In genomic region chrX:56697199-56697780, GRCm38 (mm10) we compare ENCODE assay signal across 18 mouse cellular contexts. TPM values are rescaled to one million over a fixed set of nuclear protein-coding genes. Genes with fewer than 3 reads are reported as not detected.
A peak's percentile ranks its signal among the peaks of the same experiment; 100 is the strongest.
DNase-seq lines count a peak whose midpoint lies in the region; ATAC-seq and TF ChIP-seq lines count a peak whose summit lies in the region.
"Had no signal": no experiment of that assay in that cellular context is flagged by ENCODE, and none has a peak within 500 bp of the region (broad histone marks: within the 10 kb centered on the region; RNA-seq: fewer than 3 reads in every experiment).

No protein-coding gene starts in this region.

- no peak overlapping the region for H3K9ac ChIP-seq in kidney, postnatal 0 days (ENCODE audit: low read depth, low read length)
- no peak overlapping the region for H3K9ac ChIP-seq in lung, embryonic 16.5 days (ENCODE audit: low read length)
- H3K9ac ChIP-seq: heart, embryonic 12.5 days had no signal

- no peak overlapping the region for H3ac ChIP-seq in myocyte (ENCODE audit: control insufficient read depth, insufficient read length)

- TF ChIP-seq CTCF in kidney, postnatal 0 days (IDR thresholded peaks at IDR 0.05; ENCODE audit: low read depth): no peak

- no peak for ATAC-seq in kidney, postnatal 0 days (replicated peaks; ENCODE audit: low FRiP score, low read depth)
- peak; percentile 89 for ATAC-seq in lung, embryonic 16.5 days (ENCODE audit: low read depth)
- ATAC-seq: forebrain, embryonic 14.5 days had no signal

- no peaks in the 10 kb centered on the region for H3K79me2 ChIP-seq in myocyte (ENCODE audit: control insufficient read depth, insufficient read depth)

- H3K27me3 ChIP-seq in kidney, postnatal 0 days (ENCODE audit: insufficient read depth, low read length): no peaks in the 10 kb centered on the region
- no peaks in the 10 kb centered on the region for H3K27me3 ChIP-seq in lung, embryonic 16.5 days (ENCODE audit: control insufficient read depth, insufficient read depth, low read depth, low read length)
- H3K27me3 ChIP-seq in myocyte (ENCODE audit: control insufficient read depth, insufficient read depth, insufficient read length): no peaks in the 10 kb centered on the region
- H3K27me3 ChIP-seq: heart, embryonic 12.5 days had no signal

- H3K4me3 ChIP-seq in kidney, postnatal 0 days (replicated peaks; ENCODE audit: low read depth, low read length): no peak overlapping the region
- H3K4me3 ChIP-seq in lung, embryonic 16.5 days (ENCODE audit: low read length): no peak overlapping the region
- no peak overlapping the region for H3K4me3 ChIP-seq in myocyte
- H3K4me3 ChIP-seq: embryonic facial prominence, embryonic 10.5 days; erythroblast, embryonic 14.5 days; forebrain, embryonic 10.5 days; gastrocnemius, adult 2 months; heart, embryonic 12.5 days; hindbrain, embryonic 10.5 days had no signal

- H3K36me3 ChIP-seq in kidney, postnatal 0 days (ENCODE audit: insufficient read depth, low read length): no peaks in the 10 kb centered on the region
- H3K36me3 ChIP-seq in lung, embryonic 16.5 days (ENCODE audit: control insufficient read depth, insufficient read depth, low read length): no peaks in the 10 kb centered on the region
- no peaks in the 10 kb centered on the region for H3K36me3 ChIP-seq in myocyte (ENCODE audit: control insufficient read depth, insufficient read depth)
- H3K36me3 ChIP-seq: embryonic facial prominence, embryonic 10.5 days; forebrain, embryonic 10.5 days; heart, embryonic 12.5 days; hindbrain, embryonic 10.5 days had no signal

- no peak for TF ChIP-seq POLR2A in myocyte (IDR thresholded peaks at IDR 0.05; ENCODE audit: insufficient read length, low read depth)

- H3K4me2 ChIP-seq in kidney, postnatal 0 days (ENCODE audit: low read length): no peak overlapping the region
- H3K4me2 ChIP-seq in lung, embryonic 16.5 days (ENCODE audit: low read depth, low read length): no peak overlapping the region
- H3K4me2 ChIP-seq in myocyte (ENCODE audit: low read depth): peak overlapping the region; percentile 37
- H3K4me2 ChIP-seq: heart, embryonic 12.5 days had no signal

- H3K4me1 ChIP-seq in kidney, postnatal 0 days (replicated peaks; ENCODE audit: insufficient read depth, low read length): no peaks in the 10 kb centered on the region
- no peaks in the 10 kb centered on the region for H3K4me1 ChIP-seq in lung, embryonic 16.5 days (replicated peaks; ENCODE audit: control insufficient read depth, insufficient read depth, low read length)
- H3K4me1 ChIP-seq: embryonic facial prominence, embryonic 10.5 days; forebrain, embryonic 10.5 days; heart, embryonic 12.5 days; hindbrain, embryonic 10.5 days had no signal

- peak; percentile 64 for DNase-seq in kidney, postnatal 0 days (ENCODE audit: low spot score)
- DNase-seq in kidney, adult 18-20 months: no peak
- DNase-seq in lung, adult 18-20 months: no peak
- DNase-seq in ovary, adult 18-20 months (ENCODE audit: low spot score): no peak
- DNase-seq: adrenal gland, adult 2 months; adrenal gland, postnatal 25 days; cerebellum, adult 2 months; cerebellum, postnatal 10 days; gastrocnemius, adult 2 months; gastrocnemius, postnatal 25 days had no signal

- no peak overlapping the region for H3K27ac ChIP-seq in kidney, postnatal 0 days
- H3K27ac ChIP-seq in lung, embryonic 16.5 days (ENCODE audit: low read length): 0 out of 2 replicates have a peak overlapping the region, but pooled peaks have one; percentile 49
- H3K27ac ChIP-seq: embryonic facial prominence, embryonic 10.5 days; forebrain, embryonic 10.5 days; gastrocnemius, adult 2 months; hindbrain, embryonic 10.5 days had no signal

- 56% methylated on average over 6 of the region's 6 CpGs for WGBS in kidney, postnatal 0 days
- WGBS in lung, embryonic 16.5 days: 66% methylated on average over 6 of the region's 6 CpGs

- H3K9me3 ChIP-seq in kidney, postnatal 0 days (replicated peaks; ENCODE audit: low read length): no peaks in the 10 kb centered on the region
- no peaks in the 10 kb centered on the region for H3K9me3 ChIP-seq in lung, embryonic 16.5 days (ENCODE audit: control insufficient read depth, low read length)
- H3K9me3 ChIP-seq: embryonic facial prominence, embryonic 10.5 days; forebrain, embryonic 10.5 days; heart, embryonic 12.5 days; hindbrain, embryonic 10.5 days had no signal

TF ChIP-seq in myocyte, 11 proteins besides CTCF, POLR2A, EP300 and RAD21:
- TF ChIP-seq MYOD1 (IDR thresholded peaks at IDR 0.05; ENCODE audit: control insufficient read depth in 1 of 3, insufficient read length in 2 of 3, low read depth in 2 of 3) (peak in 2 of 3 experiments; percentile 10 to 20), REST (IDR thresholded peaks at IDR 0.05; ENCODE audit: insufficient read depth, insufficient read length) (no peak)
TF ChIP-seq in myocyte: peak in this region for 1.

RNA-seq across cellular contexts. Expression of gene Fhl1, which starts 34.3 kb away (rescaled TPM):
- polyA plus RNA-seq in kidney, postnatal 0 days (2015; fragmentation: Nextera tagmentation; extraction: Ambion mirVana): 93.3 and 98.5 TPM in 2 replicates
- 545 and 603 TPM in 2 replicates for polyA plus RNA-seq in lung, embryonic 16.5 days (2015; fragmentation: Nextera tagmentation; extraction: Ambion mirVana)
- polyA plus RNA-seq in myocyte (2012; fragmentation: generic; extraction: Trizol): 74.2 TPM
